Comparison of ENCODE assay signal across 9 mouse cellular contexts in genomic region chr9:64533488-64534119, GRCm38 (mm10).
DNase-seq lines count a peak whose midpoint lies in the region; ATAC-seq lines count a peak whose summit lies in the region.
"Had no signal": no experiment of that assay in that cellular context is flagged by ENCODE, and none has a peak within 500 bp of the region (broad histone marks: within the 10 kb centered on the region; RNA-seq: fewer than 3 reads in every experiment).

No protein-coding gene starts in this region.

- 13% methylated on average over 15 of the region's 15 CpGs for WGBS in hindbrain, embryonic 16.5 days

- H3K4me3 ChIP-seq in hindbrain, embryonic 16.5 days (ENCODE audit: low read length) = no peak overlapping the region
- H3K4me3 ChIP-seq: heart, embryonic 15.5 days had no signal

- H3K27me3 ChIP-seq in hindbrain, embryonic 16.5 days (replicated peaks; ENCODE audit: control insufficient read depth, insufficient read depth, low read length) = no peaks in the 10 kb centered on the region

- no peaks in the 10 kb centered on the region for H3K36me3 ChIP-seq in hindbrain, embryonic 16.5 days (ENCODE audit: control insufficient read depth, insufficient read depth, low read length)
- H3K36me3 ChIP-seq: heart, embryonic 15.5 days had no signal

- H3K27ac ChIP-seq in hindbrain, embryonic 16.5 days (ENCODE audit: low read depth, low read length) = no peak overlapping the region
- H3K27ac ChIP-seq: heart, embryonic 15.5 days had no signal

- peak; percentile 68 for ATAC-seq in hindbrain, embryonic 16.5 days

- DNase-seq in layer of hippocampus, postnatal 14 days (ENCODE audit: low spot score in 2 of 2) = peak; percentile 39 to 51
- no peak for DNase-seq in layer of hippocampus, adult 9-11 months
- DNase-seq in cerebellum, adult 8-10 months = peak; percentile 37
- peak; percentile 55 for DNase-seq in retina, postnatal 1 day
- DNase-seq in T-cell, adult 2 months (ENCODE audit: low spot score) = no peak
- no peak for DNase-seq in kidney, postnatal 36 days
- DNase-seq: lung, postnatal 36 days had no signal

- H3K4me2 ChIP-seq in hindbrain, embryonic 16.5 days (ENCODE audit: low read length) = no peak overlapping the region
- H3K4me2 ChIP-seq: heart, embryonic 15.5 days had no signal

- no peak overlapping the region for H3K9ac ChIP-seq in hindbrain, embryonic 16.5 days (ENCODE audit: low read depth, low read length)
- H3K9ac ChIP-seq: heart, embryonic 15.5 days had no signal

- H3K9me3 ChIP-seq in hindbrain, embryonic 16.5 days (ENCODE audit: control insufficient read depth, low read length) = no peaks in the 10 kb centered on the region
- H3K9me3 ChIP-seq: heart, embryonic 15.5 days had no signal

- H3K4me1 ChIP-seq in hindbrain, embryonic 16.5 days (ENCODE audit: control insufficient read depth, insufficient read depth, low read depth, low read length) = peaks cover 9% of the 10 kb centered on the region
- H3K4me1 ChIP-seq: heart, embryonic 15.5 days had no signal

Comparison
In these comparisons a context has a peak if more than half of its experiments do, and no peak if none do; other contexts are left out.
1. DNase-seq: peak in layer of hippocampus, postnatal 14 days (2 of 2), cerebellum, adult 8-10 months (single experiment) and retina, postnatal 1 day (single experiment); none in layer of hippocampus, adult 9-11 months (single experiment), T-cell, adult 2 months (single experiment) and kidney, postnatal 36 days (0 of 2).